Mouse (Mus musculus): ENCODE data around the gene Ddx56.
"Not testable (repeated sequence)": the region's sequence is repeated elsewhere in the genome, so short reads cannot be mapped to it uniquely, and the experiment has no call there.

The Ddx56 gene

DNA sequence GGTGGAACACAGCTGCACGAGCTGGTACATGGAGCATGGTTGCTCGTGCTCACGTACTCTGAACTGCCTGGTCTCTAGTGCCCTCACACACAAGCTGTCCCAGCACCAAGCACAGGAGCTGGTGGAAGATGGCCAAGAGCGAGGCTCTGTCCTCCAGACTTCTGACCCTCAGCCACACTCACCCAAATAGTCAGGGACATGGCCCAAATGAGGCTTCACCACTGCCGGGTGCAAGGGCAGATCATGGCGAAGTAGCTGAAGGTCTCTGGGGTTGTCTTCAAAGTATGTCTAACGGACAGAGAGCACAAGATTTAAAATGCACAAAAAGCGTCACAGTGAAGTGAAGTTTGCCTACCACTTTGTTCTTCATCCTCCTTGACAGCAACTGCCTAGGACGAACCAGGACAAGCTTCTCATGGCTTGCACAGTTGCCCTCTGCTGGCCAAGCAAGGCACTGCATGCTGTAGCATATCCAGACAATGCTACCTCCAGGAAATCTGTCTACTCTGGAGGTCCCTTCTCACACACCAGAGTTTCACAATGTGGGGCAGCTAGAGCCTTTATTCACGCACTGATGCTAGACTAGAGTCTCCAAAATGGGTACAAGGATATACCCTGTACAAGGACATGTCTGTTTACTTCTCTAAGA lies 6.0 kb downstream of the Ddx56 start:
- peak; percentile 77 to 80 for DNase-seq

GRCm38 (mm10) chr11:6259413-6259812 lies 8.2 kb downstream of the Ddx56 start:
- no peak for DNase-seq

DNA sequence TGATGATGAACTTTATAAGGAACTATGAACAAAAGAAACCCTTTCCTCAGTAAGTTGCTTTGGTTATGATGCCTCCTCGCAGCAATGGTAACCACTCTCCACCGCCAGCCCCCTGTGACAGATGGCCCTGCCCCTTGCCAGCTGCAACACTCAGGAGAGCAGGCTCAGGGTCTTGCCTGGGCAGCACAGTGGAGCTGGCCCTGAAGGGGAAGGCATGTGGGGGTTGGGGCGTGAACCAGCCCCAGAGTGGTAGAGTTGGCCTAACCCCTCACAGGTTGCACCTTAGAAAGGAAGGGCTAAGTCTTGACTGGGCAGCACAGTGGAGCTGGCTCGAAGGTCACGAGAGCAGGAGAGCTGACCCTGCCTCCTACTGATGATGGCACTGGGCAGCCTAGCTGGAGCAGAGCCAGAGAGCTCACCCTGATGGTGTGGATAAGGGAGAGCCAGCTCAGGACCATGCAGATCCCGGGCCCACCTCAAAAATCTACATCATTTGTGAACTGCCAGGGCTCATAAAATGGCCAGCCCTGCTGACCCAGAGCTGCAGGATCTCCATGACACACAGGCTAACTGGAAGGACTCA lies 11.0 kb downstream of the Ddx56 start:
- DNase-seq, result no peak

DNA sequence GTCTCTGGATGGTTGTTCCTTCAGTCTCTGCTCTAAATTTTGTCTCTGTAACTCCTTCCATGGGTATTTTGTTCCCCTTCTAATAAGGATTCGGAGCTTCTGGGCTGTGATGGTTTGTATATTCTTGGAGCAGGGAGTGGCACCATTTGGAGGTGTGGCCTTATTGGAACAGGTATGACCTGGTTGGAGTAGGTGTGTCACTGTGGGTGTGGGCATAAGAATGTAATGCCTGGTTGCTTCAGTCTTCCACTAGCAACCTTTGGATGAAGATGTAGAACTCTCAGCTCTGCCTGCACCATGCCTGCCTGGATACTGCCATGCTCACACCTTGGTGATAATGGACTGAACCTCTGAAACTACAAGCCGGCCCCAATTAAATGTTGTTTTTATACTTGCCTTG lies 13.0 kb downstream of the Ddx56 start:
- DNase-seq, result not testable (repeated sequence)

DNA sequence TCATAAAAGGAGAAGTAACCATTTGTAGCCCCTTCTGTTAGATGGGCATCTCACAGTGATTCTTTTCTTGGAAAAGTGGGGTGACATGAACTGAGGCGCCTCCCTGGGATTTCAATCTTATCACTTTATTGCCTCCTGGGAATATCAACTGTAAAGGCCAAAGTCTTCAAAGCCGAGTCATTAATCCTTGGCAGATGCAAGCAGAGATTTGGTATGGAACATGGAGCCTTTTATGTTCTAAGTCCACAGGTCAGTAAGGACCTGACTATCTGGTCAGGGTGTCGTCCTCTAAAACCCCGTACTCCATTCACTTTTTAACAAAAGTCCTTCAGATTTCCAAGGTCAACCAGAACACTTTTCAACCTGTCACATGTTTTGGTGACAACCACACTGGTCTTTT lies 14.7 kb downstream of the Ddx56 start:
- no peak for DNase-seq

GRCm38 (mm10) chr11:6252248-6252647 lies 15.3 kb downstream of the Ddx56 start:
- no peak for DNase-seq

DNA sequence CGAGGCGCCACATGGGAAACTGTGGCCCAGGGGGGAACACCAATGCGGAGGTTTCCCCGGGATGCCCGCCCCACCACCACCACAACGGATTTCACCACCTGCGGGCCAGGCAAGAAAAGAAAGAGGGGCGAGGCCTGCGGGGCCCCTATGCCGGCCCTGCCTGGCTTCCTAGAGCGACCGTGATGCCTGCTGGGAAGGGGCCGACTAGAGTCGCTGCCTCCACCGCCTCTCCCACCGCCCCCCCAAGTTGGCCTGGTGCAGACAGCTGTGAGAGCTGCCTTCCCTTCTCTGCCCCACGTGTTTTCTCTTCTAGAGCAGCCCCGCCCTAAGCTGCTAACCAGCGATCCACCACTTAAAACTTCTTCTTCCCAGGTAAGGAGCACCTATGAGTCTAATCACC lies 22.9 kb downstream of the Ddx56 start:
- no peak for DNase-seq

DNA sequence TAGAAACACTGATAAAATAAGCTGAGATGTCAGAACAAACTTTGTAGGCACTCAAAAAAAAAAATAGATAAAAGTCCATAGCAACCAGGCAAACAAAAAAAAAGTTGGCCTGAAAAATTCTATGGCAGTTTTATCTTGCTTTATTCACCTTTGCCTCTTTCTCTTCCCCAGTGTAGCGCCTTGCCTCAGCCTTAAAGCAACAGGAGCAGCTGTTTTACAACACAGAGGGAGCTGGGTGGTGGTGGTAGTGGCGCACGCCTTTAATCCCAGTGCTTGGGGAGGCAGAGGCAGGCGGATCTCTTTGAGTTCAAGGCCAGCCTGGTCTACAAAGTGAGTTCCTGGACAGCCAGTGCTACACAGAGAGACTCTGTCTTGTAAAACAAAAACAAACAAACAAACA lies 34.5 kb downstream of the Ddx56 start:
- no peak for DNase-seq

GRCm38 (mm10) chr11:6230012-6230411 lies 37.6 kb downstream of the Ddx56 start, which contains the start of gene Npc1l1:
Npc1l1 (minus strand) TSS chr11:6230143.
- DNase-seq, result no peak

- no peak for DNase-seq
Measured at GRCm38 (mm10) chr11:6224541-6225229, 42.9 kb downstream of the Ddx56 start.

DNA sequence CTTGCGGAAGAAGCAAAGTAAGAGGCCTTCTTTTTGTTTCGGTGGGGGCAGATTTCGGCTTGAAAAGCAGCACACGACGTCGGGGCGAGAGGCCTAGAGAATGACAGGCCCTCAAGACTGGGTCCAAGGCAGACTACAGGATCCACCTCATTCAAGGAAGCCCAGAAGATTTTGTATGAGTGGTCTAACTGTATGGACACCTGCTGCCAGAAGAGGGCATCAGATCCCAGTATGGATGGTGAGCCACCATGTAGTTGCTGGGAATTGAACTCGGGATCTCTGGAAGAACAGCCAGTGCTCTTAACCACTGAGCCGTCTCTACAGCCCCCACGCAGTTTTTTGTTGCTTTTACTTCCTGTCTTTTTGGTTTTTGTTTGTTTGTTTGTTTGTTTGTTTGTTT lies 45.4 kb downstream of the Ddx56 start:
- DNase-seq, result no peak

DNA sequence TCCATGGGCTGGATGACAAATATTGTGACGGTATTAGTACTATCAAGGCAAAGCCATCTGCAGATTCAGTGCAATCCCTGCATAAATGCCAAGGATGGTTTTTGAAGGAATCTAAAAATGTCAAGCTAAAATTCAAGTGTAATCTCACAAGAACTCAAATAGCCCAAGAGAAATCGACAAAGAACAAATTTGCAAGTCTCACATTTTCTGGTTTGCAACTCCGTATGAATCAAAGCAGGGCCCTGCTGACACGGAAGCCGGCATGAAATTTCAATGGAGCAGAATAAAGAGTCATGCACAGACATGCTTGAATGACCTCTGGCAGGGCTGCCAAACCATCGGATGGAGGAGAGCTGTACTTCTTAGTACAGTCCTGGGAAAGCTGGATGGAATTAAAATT lies 47.6 kb downstream of the Ddx56 start:
- no peak for DNase-seq

- no peak for DNase-seq
Measured at GRCm38 (mm10) chr11:6218189-6218896, 49.2 kb downstream of the Ddx56 start.

DNA sequence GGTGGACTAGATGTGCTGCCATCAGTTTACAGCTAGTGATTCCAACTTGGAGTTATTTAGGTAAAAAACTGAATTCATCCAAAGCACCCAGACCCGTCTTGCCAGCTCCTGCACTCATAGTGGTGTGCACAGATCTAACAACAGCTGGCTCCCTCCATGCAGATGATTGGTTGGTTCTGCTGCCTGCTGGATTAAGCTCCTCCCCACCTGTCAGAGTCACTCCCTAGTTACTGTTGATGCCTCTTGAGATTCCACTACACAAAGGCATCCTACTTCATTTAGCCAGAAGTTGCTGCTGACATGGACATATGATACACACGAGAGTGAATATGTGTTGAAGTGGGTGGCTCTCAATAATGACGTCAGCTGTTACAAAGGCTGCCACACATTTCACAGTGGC lies 50.7 kb downstream of the Ddx56 start:
- DNase-seq, result no peak

Data from cerebellum, postnatal 36 days (tissue).